Mouse (Mus musculus) spleen, adult 2 months (tissue): Measurements from ENCODE around the gene Slc20a1.

Experiments used
- CTCF ChIP-seq: fragments of 200-500 bp; IDR thresholded peaks from 2 replicates; pipeline ENCODE4 v1.5.1; 2011; ENCODE audit warnings: mild to moderate bottlenecking, inconsistent platforms; ENCODE audit not compliant: insufficient read depth, insufficient read length, insufficient replicate concordance; ENCODE audit errors: extremely low read depth
- POLR2A ChIP-seq: fragments of 200-500 bp; IDR thresholded peaks from 2 replicates; pipeline ENCODE4 v1.6.1; 2011; ENCODE audit warnings: low read depth, low read length, inconsistent platforms

DNA sequence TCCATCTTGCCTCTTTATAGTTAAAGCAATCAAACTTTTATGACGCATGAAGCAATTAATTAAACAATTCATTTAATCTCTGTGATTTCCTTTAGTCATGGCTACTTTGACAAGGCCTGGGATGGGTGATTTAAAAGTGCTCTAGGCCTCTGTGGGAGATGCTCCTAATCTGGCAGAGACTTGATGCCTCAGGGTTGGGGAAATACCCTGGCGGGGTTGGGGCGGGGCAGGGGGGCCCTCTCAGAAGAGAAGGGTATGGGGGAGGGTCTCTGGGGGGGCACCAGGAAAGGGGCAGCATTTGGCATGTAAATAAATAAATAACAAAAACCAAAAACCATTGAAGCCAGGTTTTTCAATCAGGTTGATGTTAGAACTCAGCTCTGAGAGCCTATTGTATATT lies 20.9 kb upstream of the Slc20a1 start:
- TF ChIP-seq POLR2A (no peak), CTCF (no peak)
